Mouse (Mus musculus) midbrain, embryonic 14.5 days (tissue): Measurements from ENCODE around the gene Gm20388. TPM values are rescaled to one million over a fixed set of nuclear protein-coding genes. Genes with fewer than 3 reads are reported as not detected.

Experiments
- ATAC-seq: fragments of 200-750 bp; cut with Nextera tagmentation; 2 replicates; pipeline ENCODE4 v1.8.0; 2017; ENCODE audit warnings: moderate number of reproducible peaks, moderate library complexity; ENCODE audit not compliant: low FRiP score, low TSS enrichment
- DNase-seq: peaks from one replicate; pipeline ENCODE4 v3.0.0-alpha.2; 2015
- H3K27ac ChIP-seq: fragments of 300-500 bp; sonication (generic); replicated peaks from 2 replicates; pipeline ENCODE4 v1.5.1; 2014; ENCODE audit warnings: mild to moderate bottlenecking, low read depth, low read length, moderate library complexity
- H3K27me3 ChIP-seq: fragments of 300-500 bp; sonication (generic); 2 replicates; pipeline ENCODE4 v1.6.1; 2014; ENCODE audit warnings: low read length, control low read depth, mixed read lengths; ENCODE audit not compliant: control insufficient read depth, insufficient read depth
- H3K36me3 ChIP-seq: fragments of 300-500 bp; sonication (generic); 2 replicates; pipeline ENCODE4 v1.6.1; 2014; ENCODE audit warnings: low read length, control low read depth; ENCODE audit not compliant: control insufficient read depth, insufficient read depth
- H3K4me1 ChIP-seq: fragments of 300-500 bp; sonication (generic); 2 replicates; pipeline ENCODE4 v1.6.1; 2014; ENCODE audit warnings: mild to moderate bottlenecking, antibody characterized with exemption, low read length, control low read depth; ENCODE audit not compliant: control insufficient read depth, insufficient read depth
- H3K4me2 ChIP-seq: fragments of 300-500 bp; sonication (generic); 2 replicates; pipeline ENCODE4 v1.6.1; 2014; ENCODE audit warnings: mild to moderate bottlenecking, low read length, moderate library complexity
- H3K4me3 ChIP-seq: fragments of 300-500 bp; sonication (generic); replicated peaks from 2 replicates; pipeline ENCODE4 v1.5.1; 2014; ENCODE audit warnings: low read depth, low read length
- H3K9ac ChIP-seq: fragments of 300-500 bp; sonication (generic); replicated peaks from 2 replicates; pipeline ENCODE4 v1.6.1; 2014; ENCODE audit warnings: mild to moderate bottlenecking, low read length, moderate library complexity
- H3K9me3 ChIP-seq: fragments of 300-500 bp; sonication (generic); 2 replicates; pipeline ENCODE4 v1.6.1; 2016; ENCODE audit warnings: low read length, control low read depth, mixed read lengths; ENCODE audit not compliant: control insufficient read depth
- WGBS: fragments of 180-500 bp; shearing (Covaris S2); extraction: QIAGEN DNeasy Blood & Tissue Kit; methylation state at CpG from one replicate; pipeline ENCODE4 v1.1.7; 2014; 5-methylcytosine and 5-hydroxymethylcytosine counted together
- polyA plus RNA-seq: library from polyadenylated mRNA; unstranded; fragments of >200 nt; fragmentation: Nextera tagmentation; extraction: Ambion mirVana; gene quantifications from 2 replicates; pipeline ENCODE4 v1.2.1, GENCODE M21; 2014

Gene Gm20388
- polyA plus RNA-seq, 1 experiment from 2014 or later: 4.1 TPM

GRCm38 (mm10) chr8:121912831-121913230, 2002.2 kb downstream of the Gm20388 start:
- no peak for DNase-seq
- no peak overlapping the region for H3K4me2 ChIP-seq
- H3K36me3 ChIP-seq: no peaks in the 10 kb centered on the region
- H3K4me3 ChIP-seq: no peak overlapping the region
- no peak overlapping the region for H3K27ac ChIP-seq
- WGBS: 79% methylated on average over 3 of the region's 3 CpGs
- no peaks in the 10 kb centered on the region for H3K27me3 ChIP-seq
- ATAC-seq: no peak
- H3K9me3 ChIP-seq: no peaks in the 10 kb centered on the region
- peaks cover 3% of the 10 kb centered on the region; the same call in 1 of the 2 replicates for H3K4me1 ChIP-seq
- H3K9ac ChIP-seq: no peak overlapping the region

DNA sequence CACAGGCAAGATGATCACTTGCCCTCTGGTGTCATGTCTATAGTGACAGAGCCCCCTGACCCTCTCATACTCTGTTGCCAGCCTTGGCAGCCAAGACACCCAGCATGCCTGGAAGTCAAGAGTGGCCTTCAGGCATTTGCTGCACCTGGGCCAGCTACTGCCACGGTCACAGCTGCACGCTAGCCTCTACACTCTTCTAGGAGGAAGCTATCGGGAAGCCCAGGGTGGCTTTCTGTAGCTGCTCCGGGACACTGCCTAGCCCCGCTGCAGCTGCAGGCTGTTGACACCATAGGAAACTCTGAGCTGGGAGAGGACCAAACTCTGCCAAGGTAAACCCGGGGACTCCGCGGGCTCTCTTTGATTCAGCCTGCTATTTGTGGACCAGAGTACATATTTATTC, 2002.7 kb downstream of the Gm20388 start:
- DNase-seq (no peak), ATAC-seq (no peak)
- no peaks in the 10 kb centered on the region for H3K9me3 ChIP-seq
- H3K27ac ChIP-seq: no peak overlapping the region
- H3K27me3 ChIP-seq: no peaks in the 10 kb centered on the region
- no peak overlapping the region for H3K4me3 ChIP-seq
- no peak overlapping the region for H3K4me2 ChIP-seq
- no peaks in the 10 kb centered on the region for H3K36me3 ChIP-seq
- no peaks in the 10 kb centered on the region for H3K4me1 ChIP-seq
- no peak overlapping the region for H3K9ac ChIP-seq
- WGBS: 84% methylated on average over 8 of the region's 8 CpGs

DNA sequence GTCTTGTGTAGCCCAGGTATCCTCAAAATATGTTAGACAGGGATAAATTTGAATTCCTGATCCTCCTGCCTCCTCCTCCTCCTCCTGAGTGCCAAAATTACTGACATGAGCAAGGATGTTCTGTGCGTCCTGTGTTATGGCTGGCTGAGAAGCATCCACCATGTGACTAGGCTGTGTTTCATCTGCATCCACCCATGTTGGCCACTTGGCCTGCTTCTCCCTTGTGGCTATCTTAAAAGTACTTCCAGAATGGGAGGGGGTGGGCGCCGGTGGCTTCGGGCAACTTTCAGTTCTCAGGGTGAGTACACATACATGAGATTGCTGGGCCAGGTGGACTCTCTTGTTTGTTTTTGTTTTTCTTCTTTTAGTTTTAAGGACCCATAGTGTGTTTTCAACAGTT, 2008.5 kb downstream of the Gm20388 start:
- Histone ChIP-seq H3K4me3 (no peak overlapping the region), H3K27me3 (no peaks in the 10 kb centered on the region), H3K9ac (no peak overlapping the region), H3K4me2 (no peak overlapping the region), H3K9me3 (no peaks in the 10 kb centered on the region), H3K27ac (no peak overlapping the region), H3K4me1 (no peaks in the 10 kb centered on the region), H3K36me3 (no peaks in the 10 kb centered on the region)
- ATAC-seq: no peak
- DNase-seq: no peak
- WGBS: 74% methylated on average over 4 of the region's 4 CpGs

GRCm38 (mm10) chr8:121919731-121920130, 2009.1 kb downstream of the Gm20388 start:
- ATAC-seq (no peak), DNase-seq (peak; percentile 24)
- no peak overlapping the region for H3K9ac ChIP-seq
- H3K27me3 ChIP-seq: no peaks in the 10 kb centered on the region
- H3K4me3 ChIP-seq: no peak overlapping the region
- H3K27ac ChIP-seq: no peak overlapping the region
- H3K4me1 ChIP-seq: no peaks in the 10 kb centered on the region
- no peak overlapping the region for H3K4me2 ChIP-seq
- WGBS: 51% methylated on average over 3 of the region's 3 CpGs
- no peaks in the 10 kb centered on the region for H3K36me3 ChIP-seq
- no peaks in the 10 kb centered on the region for H3K9me3 ChIP-seq

DNA sequence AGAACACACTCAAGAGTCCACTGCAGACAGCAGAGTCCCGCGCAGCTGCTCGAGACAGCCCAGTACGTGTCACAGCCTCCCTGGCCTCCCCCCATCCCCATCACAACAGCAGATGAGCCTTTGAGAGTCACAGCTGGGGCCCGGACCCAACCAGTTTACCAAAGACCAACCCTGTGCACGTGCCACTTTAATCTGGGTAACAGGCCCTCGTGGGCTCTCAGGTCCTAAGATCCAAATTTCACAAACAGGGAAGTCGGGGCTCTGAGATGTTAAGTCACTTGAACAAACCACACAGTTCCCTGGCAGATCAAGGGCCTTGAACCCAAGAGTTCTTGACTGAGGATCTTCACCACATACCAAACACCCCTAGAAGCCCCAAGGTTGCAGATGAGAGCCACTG, 2010.9 kb downstream of the Gm20388 start:
- Histone ChIP-seq H3K4me2 (no peak overlapping the region), H3K27me3 (no peaks in the 10 kb centered on the region), H3K36me3 (no peaks in the 10 kb centered on the region), H3K27ac (peak overlapping the region; percentile 26; the same call in 1 of the 2 replicates), H3K9me3 (no peaks in the 10 kb centered on the region), H3K9ac (no peak overlapping the region), H3K4me1 (no peaks in the 10 kb centered on the region), H3K4me3 (no peak overlapping the region)
- WGBS: 75% methylated on average over 8 of the region's 8 CpGs
- DNase-seq (no peak), ATAC-seq (no peak)

GRCm38 (mm10) chr8:121922101-121922500, 2011.5 kb downstream of the Gm20388 start:
- Histone ChIP-seq H3K27me3 (no peaks in the 10 kb centered on the region), H3K4me2 (no peak overlapping the region), H3K9ac (no peak overlapping the region), H3K27ac (no peak overlapping the region), H3K4me3 (no peak overlapping the region), H3K9me3 (no peaks in the 10 kb centered on the region), H3K36me3 (no peaks in the 10 kb centered on the region), H3K4me1 (no peaks in the 10 kb centered on the region)
- ATAC-seq: no peak
- 80% methylated on average over 8 of the region's 8 CpGs for WGBS
- DNase-seq: peak; percentile 26

- Histone ChIP-seq H3K36me3 (no peaks in the 10 kb centered on the region), H3K4me2 (no peak overlapping the region), H3K27ac (no peak overlapping the region), H3K27me3 (no peaks in the 10 kb centered on the region), H3K9me3 (no peaks in the 10 kb centered on the region), H3K4me3 (no peak overlapping the region), H3K4me1 (no peaks in the 10 kb centered on the region), H3K9ac (no peak overlapping the region)
- WGBS: 85% methylated on average over 5 of the region's 5 CpGs
- ATAC-seq (no peak), DNase-seq (no peak)
Observed at GRCm38 (mm10) chr8:121924681-121925080, 2014.0 kb downstream of the Gm20388 start.

DNA sequence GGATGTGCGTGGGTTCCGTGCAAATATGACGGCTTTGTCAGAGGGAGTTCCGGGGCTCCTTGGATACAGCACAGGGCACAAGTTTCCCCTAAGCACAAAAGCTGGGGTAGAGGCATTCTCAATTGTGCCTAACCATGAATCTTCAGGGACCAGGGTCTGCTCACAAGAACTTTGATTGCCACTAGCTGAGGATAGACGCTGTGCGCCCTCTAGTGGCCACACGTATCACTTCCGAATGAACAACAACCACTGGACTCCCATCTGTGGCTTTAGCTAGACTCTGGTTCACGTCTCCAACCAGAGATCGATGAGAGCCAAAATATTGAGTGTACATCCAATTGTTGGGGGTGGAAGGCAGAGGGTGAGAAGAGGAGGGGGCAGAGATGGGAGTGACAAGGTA, 2015.0 kb downstream of the Gm20388 start:
- H3K27me3 ChIP-seq: no peaks in the 10 kb centered on the region
- H3K4me1 ChIP-seq: no peaks in the 10 kb centered on the region
- H3K36me3 ChIP-seq: no peaks in the 10 kb centered on the region
- WGBS: 31% methylated on average over 10 of the region's 10 CpGs
- no peak overlapping the region for H3K4me2 ChIP-seq
- ATAC-seq: no peak
- H3K9me3 ChIP-seq: no peaks in the 10 kb centered on the region
- DNase-seq: peak; percentile 93
- H3K4me3 ChIP-seq: no peak overlapping the region
- H3K9ac ChIP-seq: no peak overlapping the region
- no peak overlapping the region for H3K27ac ChIP-seq

GRCm38 (mm10) chr8:121926266-121926665, 2015.6 kb downstream of the Gm20388 start:
- Histone ChIP-seq H3K27me3 (no peaks in the 10 kb centered on the region), H3K4me2 (no peak overlapping the region), H3K36me3 (no peaks in the 10 kb centered on the region), H3K9ac (no peak overlapping the region), H3K4me1 (no peaks in the 10 kb centered on the region), H3K4me3 (no peak overlapping the region), H3K9me3 (no peaks in the 10 kb centered on the region), H3K27ac (no peak overlapping the region)
- DNase-seq (no peak), ATAC-seq (no peak)
- 67% methylated on average over 8 of the region's 8 CpGs for WGBS
